Mouse (Mus musculus) midbrain, embryonic 16.5 days (tissue): ENCODE measurements around the gene Rarres1. TPM values are rescaled to one million over a fixed set of nuclear protein-coding genes. Genes with fewer than 3 reads are reported as not detected.
A peak's percentile ranks its signal among the peaks of the same experiment; 100 is the strongest.

ENCODE experiments used
- ATAC-seq: fragments of 200-750 bp; cut with Nextera tagmentation; 2 replicates; pipeline ENCODE4 v1.8.0; 2017; ENCODE audit warnings: moderate TSS enrichment
- H3K27ac ChIP-seq: fragments of 300-500 bp; sonication (generic); 2 replicates; pipeline ENCODE4 v1.5.1; 2014; ENCODE audit warnings: mild to moderate bottlenecking, low read length, mixed read lengths
- H3K27me3 ChIP-seq: fragments of 300-500 bp; sonication (generic); 2 replicates; pipeline ENCODE4 v1.6.1; 2014; ENCODE audit warnings: low read depth, low read length, mixed read lengths; ENCODE audit not compliant: control insufficient read depth, insufficient read depth
- H3K36me3 ChIP-seq: fragments of 300-500 bp; sonication (generic); 2 replicates; pipeline ENCODE4 v1.6.1; 2014; ENCODE audit warnings: mild to moderate bottlenecking, low read length, moderate library complexity, mixed read lengths; ENCODE audit not compliant: control insufficient read depth, insufficient read depth
- H3K4me1 ChIP-seq: fragments of 300-500 bp; sonication (generic); 2 replicates; pipeline ENCODE4 v1.6.1; 2014; ENCODE audit warnings: mild to moderate bottlenecking, low read length, mixed read lengths; ENCODE audit not compliant: control insufficient read depth, insufficient read depth
- H3K4me2 ChIP-seq: fragments of 300-500 bp; sonication (generic); 2 replicates; pipeline ENCODE4 v1.6.1; 2014; ENCODE audit warnings: mild to moderate bottlenecking, low read length, mixed read lengths
- H3K4me3 ChIP-seq: fragments of 300-500 bp; sonication (generic); 2 replicates; pipeline ENCODE4 v1.5.1; 2014; ENCODE audit warnings: low read depth, mild to moderate bottlenecking, low read length, moderate library complexity, mixed read lengths
- H3K9ac ChIP-seq: fragments of 300-500 bp; sonication (generic); 2 replicates; pipeline ENCODE4 v1.6.1; 2014; ENCODE audit warnings: low read depth, low read length, mixed read lengths
- H3K9me3 ChIP-seq: fragments of 300-500 bp; sonication (generic); replicated peaks from 2 replicates; pipeline ENCODE4 v1.6.1; 2014; ENCODE audit warnings: mild to moderate bottlenecking, low read length, mixed read lengths; ENCODE audit not compliant: control insufficient read depth, poor library complexity, severe bottlenecking
- WGBS: fragments of 180-500 bp; shearing (Covaris S2); extraction: QIAGEN DNeasy Blood & Tissue Kit; methylation state at CpG from one replicate; pipeline ENCODE4 v1.1.7; 2014; 5-methylcytosine and 5-hydroxymethylcytosine counted together
- polyA plus RNA-seq: library from polyadenylated mRNA; unstranded; fragments of >200 nt; fragmentation: Nextera tagmentation; extraction: Ambion mirVana; gene quantifications from 2 replicates; pipeline ENCODE4 v1.2.1, GENCODE M21; 2015

The Rarres1 gene
- 2.7 and 3.2 TPM in 2 replicates for polyA plus RNA-seq

- ATAC-seq = peak; percentile 68
- peak within 1 kb of the TSS; percentile 22; the same call in 1 of the 2 replicates for H3K27ac ChIP-seq
- H3K27me3 ChIP-seq = peaks cover 15% of the 10 kb centered on the region
- peak within 1 kb of the TSS; percentile 74 for H3K9ac ChIP-seq
- no peaks in the 10 kb centered on the region for H3K9me3 ChIP-seq
- H3K4me2 ChIP-seq = peak within 1 kb of the TSS; percentile 100
- peaks cover 5% of the 10 kb centered on the region; the same call in 1 of the 2 replicates for H3K4me1 ChIP-seq
- H3K4me3 ChIP-seq = peak within 1 kb of the TSS; percentile 68
- no peaks in the 10 kb centered on the region for H3K36me3 ChIP-seq
- WGBS = 1% methylated on average over 30 of the region's 38 CpGs
These were observed at the start of gene Rarres1 for GRCm38 (mm10) chr3:67515274-67515801. TSS of gene Rarres1 (minus strand) at chr3:67515523.

GRCm38 (mm10) chr3:67564731-67565357 lies 49.5 kb upstream of the Rarres1 start:
- no peaks in the 10 kb centered on the region for H3K27me3 ChIP-seq
- no peaks in the 10 kb centered on the region; the same call in 1 of the 2 replicates for H3K4me1 ChIP-seq
- H3K9ac ChIP-seq = no peak overlapping the region
- H3K9me3 ChIP-seq = no peaks in the 10 kb centered on the region
- ATAC-seq = peak; percentile 79
- H3K27ac ChIP-seq = no peak overlapping the region
- H3K4me3 ChIP-seq = no peak overlapping the region
- WGBS = 46% methylated on average over 5 of the region's 5 CpGs
- H3K36me3 ChIP-seq = no peaks in the 10 kb centered on the region
- no peak overlapping the region for H3K4me2 ChIP-seq

DNA sequence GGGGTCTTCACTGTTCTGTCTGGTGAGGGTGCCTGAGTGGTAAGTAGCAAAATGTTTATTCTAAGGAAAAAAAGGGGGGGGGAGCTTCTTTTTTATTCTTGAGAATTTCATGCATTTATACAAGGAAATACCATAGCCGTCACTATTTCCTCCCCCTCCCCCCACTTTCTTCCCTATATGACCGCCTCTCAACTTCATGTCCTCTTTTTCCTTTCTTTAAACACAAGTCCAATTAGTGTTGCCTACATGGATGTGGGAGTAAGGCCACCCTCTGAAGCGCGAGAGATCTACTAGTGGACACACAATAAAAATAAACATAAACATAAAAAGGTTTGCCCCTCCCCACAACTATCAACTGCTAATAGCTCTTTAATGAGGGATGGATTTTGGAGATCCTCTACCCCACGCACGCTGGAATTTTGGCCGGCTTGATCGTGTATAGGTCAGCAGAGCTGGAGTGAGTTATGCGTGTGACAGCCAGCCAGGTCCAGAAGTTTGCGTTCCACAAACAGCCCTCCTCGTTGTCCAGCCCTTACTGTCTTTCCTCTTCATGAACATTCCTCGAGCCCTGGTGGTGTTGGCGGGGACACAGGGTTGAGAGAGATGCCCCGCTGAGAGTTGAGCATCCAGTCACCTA lies 42.5 kb upstream of the Rarres1 start:
- Histone ChIP-seq H3K27ac (peak overlapping the region; percentile 67), H3K9ac (no peak overlapping the region), H3K4me2 (peak overlapping the region; percentile 52), H3K4me1 (peaks cover 9% of the 10 kb centered on the region; the same call in 1 of the 2 replicates), H3K27me3 (no peaks in the 10 kb centered on the region), H3K4me3 (peak overlapping the region; percentile 25; the same call in 1 of the 2 replicates), H3K36me3 (no peaks in the 10 kb centered on the region), H3K9me3 (no peaks in the 10 kb centered on the region)
- peak; percentile 46 for ATAC-seq
- WGBS = 70% methylated on average over 14 of the region's 14 CpGs

- Histone ChIP-seq H3K4me3 (peak overlapping the region; percentile 25), H3K36me3 (no peaks in the 10 kb centered on the region), H3K4me2 (peak overlapping the region; percentile 52), H3K9ac (peak overlapping the region; percentile 15; the same call in 1 of the 2 replicates), H3K27ac (peak overlapping the region; percentile 33; the same call in 1 of the 2 replicates), H3K4me1 (peaks cover 9% of the 10 kb centered on the region; the same call in 1 of the 2 replicates), H3K9me3 (no peaks in the 10 kb centered on the region), H3K27me3 (no peaks in the 10 kb centered on the region)
- peak; percentile 92 for ATAC-seq
- WGBS = 19% methylated on average over 14 of the region's 14 CpGs
These were observed 41.9 kb upstream of the Rarres1 start for GRCm38 (mm10) chr3:67557200-67557651.

GRCm38 (mm10) chr3:67555211-67555610 lies 39.9 kb upstream of the Rarres1 start:
- no peak overlapping the region for H3K4me3 ChIP-seq
- no peaks in the 10 kb centered on the region for H3K9me3 ChIP-seq
- H3K27ac ChIP-seq = no peak overlapping the region
- H3K4me1 ChIP-seq = peaks cover 9% of the 10 kb centered on the region; the same call in 1 of the 2 replicates
- 81% methylated on average over 5 of the region's 5 CpGs for WGBS
- H3K36me3 ChIP-seq = no peaks in the 10 kb centered on the region
- no peak overlapping the region for H3K4me2 ChIP-seq
- ATAC-seq = no peak
- H3K27me3 ChIP-seq = no peaks in the 10 kb centered on the region
- H3K9ac ChIP-seq = no peak overlapping the region

DNA sequence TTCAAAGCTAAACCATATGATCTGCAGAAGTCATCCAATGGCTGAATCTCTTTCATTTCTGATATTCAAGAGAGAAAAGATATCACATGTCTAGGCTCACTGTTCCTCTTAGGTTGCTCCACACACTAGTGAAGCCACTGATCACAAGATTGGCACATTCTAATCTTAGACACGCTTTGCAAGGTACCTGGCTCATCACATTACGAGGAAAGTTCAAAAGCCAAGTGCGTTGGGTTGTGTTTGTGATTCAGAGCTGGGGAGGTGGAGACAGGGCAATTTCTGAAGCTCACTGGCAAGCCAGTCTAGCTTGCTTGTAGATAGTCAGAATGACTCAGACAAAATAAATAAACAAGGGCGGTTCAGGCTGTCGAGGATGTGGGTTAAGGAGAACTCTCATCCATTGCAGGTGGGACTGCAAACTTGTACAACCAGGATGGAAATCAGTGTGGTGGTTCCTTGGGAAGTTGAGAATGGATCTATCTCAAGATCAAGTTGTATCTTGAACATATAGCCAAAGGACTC lies 38.7 kb upstream of the Rarres1 start:
- H3K36me3 ChIP-seq = no peaks in the 10 kb centered on the region
- ATAC-seq = no peak
- no peak overlapping the region for H3K27ac ChIP-seq
- WGBS = 90% methylated on average over 5 of the region's 5 CpGs
- H3K4me2 ChIP-seq = no peak overlapping the region
- no peaks in the 10 kb centered on the region for H3K9me3 ChIP-seq
- no peak overlapping the region for H3K4me3 ChIP-seq
- H3K4me1 ChIP-seq = peaks cover 9% of the 10 kb centered on the region; the same call in 1 of the 2 replicates
- no peaks in the 10 kb centered on the region for H3K27me3 ChIP-seq
- H3K9ac ChIP-seq = no peak overlapping the region

DNA sequence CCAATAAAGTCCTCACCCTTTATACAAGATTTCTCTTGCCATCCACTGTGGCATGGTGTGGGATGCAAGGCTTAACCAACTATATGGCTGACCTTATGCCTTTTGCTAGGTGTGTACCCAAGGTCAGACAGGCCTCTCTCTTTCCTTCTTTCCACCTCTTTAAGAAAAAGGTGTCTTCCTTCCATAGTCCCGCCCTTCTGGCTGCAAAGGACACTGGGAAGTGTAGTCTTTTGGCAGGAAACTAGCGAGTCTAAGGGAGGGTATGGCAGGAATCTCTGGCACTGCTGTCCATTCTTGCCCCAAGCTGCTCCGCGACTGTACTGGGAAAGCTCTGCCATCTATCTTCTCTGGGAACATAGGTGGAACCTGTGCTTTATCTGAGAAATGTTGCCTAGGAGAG lies 38.0 kb upstream of the Rarres1 start:
- no peaks in the 10 kb centered on the region for H3K36me3 ChIP-seq
- H3K9ac ChIP-seq = no peak overlapping the region
- no peak overlapping the region for H3K27ac ChIP-seq
- H3K27me3 ChIP-seq = no peaks in the 10 kb centered on the region
- no peak overlapping the region for H3K4me3 ChIP-seq
- peak overlapping the region; percentile 37; the same call in 1 of the 2 replicates for H3K4me2 ChIP-seq
- WGBS = 45% methylated on average over 4 of the region's 4 CpGs
- H3K4me1 ChIP-seq = peaks cover 9% of the 10 kb centered on the region; the same call in 1 of the 2 replicates
- peak; percentile 42 for ATAC-seq
- no peaks in the 10 kb centered on the region for H3K9me3 ChIP-seq

- WGBS = 73% methylated on average over 3 of the region's 3 CpGs
- no peak for ATAC-seq
These were observed 35.9 kb upstream of the Rarres1 start for GRCm38 (mm10) chr3:67551193-67551592.

More at GRCm38 (mm10) chr3:67551193-67551592, 35.9 kb upstream of the Rarres1 start:
- Histone ChIP-seq H3K9ac (no peak overlapping the region), H3K9me3 (no peaks in the 10 kb centered on the region), H3K36me3 (no peaks in the 10 kb centered on the region), H3K4me1 (no peaks in the 10 kb centered on the region), H3K4me2 (no peak overlapping the region), H3K27ac (no peak overlapping the region), H3K27me3 (no peaks in the 10 kb centered on the region), H3K4me3 (no peak overlapping the region)
